Mouse (Mus musculus) forebrain, postnatal 0 days (tissue): ENCODE data around the gene Tmem217. TPM values are rescaled to one million over a fixed set of nuclear protein-coding genes. Genes with fewer than 3 reads are reported as not detected.

Experiments used
- ATAC-seq: fragments of 200-750 bp; cut with Nextera tagmentation; 2 replicates; pipeline ENCODE4 v1.8.0; 2017; ENCODE audit warnings: mild to moderate bottlenecking, moderate library complexity
- DNase-seq: peaks from one replicate; pipeline ENCODE4 v3.0.0-alpha.2; 2015
- H3K27ac ChIP-seq: fragments of 300-500 bp; sonication (generic); 2 replicates; pipeline ENCODE4 v1.5.1; 2014; ENCODE audit warnings: low read depth, mild to moderate bottlenecking, antibody characterized with exemption, low read length, moderate library complexity, mixed read lengths
- H3K27me3 ChIP-seq: fragments of 300-500 bp; sonication (generic); 2 replicates; pipeline ENCODE4 v1.6.1; 2014; ENCODE audit warnings: mild to moderate bottlenecking, low read length, mixed read lengths; ENCODE audit not compliant: insufficient read depth
- H3K36me3 ChIP-seq: fragments of 300-500 bp; sonication (generic); 2 replicates; pipeline ENCODE4 v1.6.1; 2014; ENCODE audit warnings: mild to moderate bottlenecking, moderate library complexity; ENCODE audit not compliant: insufficient read depth
- H3K4me1 ChIP-seq: fragments of 300-500 bp; sonication (generic); 2 replicates; pipeline ENCODE4 v1.6.1; 2014; ENCODE audit warnings: antibody characterized with exemption; ENCODE audit not compliant: insufficient read depth
- H3K4me2 ChIP-seq: fragments of 300-500 bp; sonication (generic); 2 replicates; pipeline ENCODE4 v1.6.1; 2014; ENCODE audit warnings: low read depth, mild to moderate bottlenecking, moderate library complexity
- H3K4me3 ChIP-seq: fragments of 300-500 bp; sonication (generic); 2 replicates; pipeline ENCODE4 v1.5.1; 2014; ENCODE audit warnings: low read depth, low read length, mixed read lengths
- H3K9ac ChIP-seq: fragments of 300-500 bp; sonication (generic); 2 replicates; pipeline ENCODE4 v1.6.1; 2014; ENCODE audit warnings: mild to moderate bottlenecking
- H3K9me3 ChIP-seq: fragments of 300-500 bp; sonication (generic); 2 replicates; pipeline ENCODE4 v1.6.1; 2016; ENCODE audit warnings: low read length
- CTCF ChIP-seq: sonication (generic); IDR thresholded peaks from 2 replicates; pipeline ENCODE4 v1.5.1; 2016; ENCODE audit warnings: antibody characterized with exemption, control low read depth, low read depth
- WGBS: fragments of 180-500 bp; shearing (Covaris S2); extraction: QIAGEN DNeasy Blood & Tissue Kit; methylation state at CpG from one replicate; pipeline ENCODE4 v1.1.7; 2014; 5-methylcytosine and 5-hydroxymethylcytosine counted together
- microRNA-seq, 2 experiments: library from miRNA; unstranded; fragments of <30 nt; microRNA quantifications; one replicate each; pipeline ENCODE4; 2016
- polyA plus RNA-seq: library from polyadenylated mRNA; unstranded; fragments of >200 nt; fragmentation: Nextera tagmentation; extraction: Ambion mirVana; gene quantifications from 2 replicates; pipeline ENCODE4 v1.2.1, GENCODE M21; 2015
- total RNA-seq: library from RNA; depleted of rRNA; stranded (reverse); fragments of >200 nt; gene quantifications from 2 replicates; pipeline ENCODE4 v1.2.3, GENCODE M21; 2014; rRNA removed

Gene Tmem217
- total and polyA plus RNA-seq, 2 experiments from 2014 or later, result 0.74 TPM; not detected in 1

GRCm38 (mm10) chr17:29477357-29477756 is 74.8 kb downstream of the Tmem217 start:
- no peak for ATAC-seq
- Histone ChIP-seq H3K4me1 (no peaks in the 10 kb centered on the region), H3K27me3 (no peaks in the 10 kb centered on the region), H3K9me3 (no peaks in the 10 kb centered on the region), H3K27ac (no peak overlapping the region), H3K9ac (no peak overlapping the region), H3K4me2 (no peak overlapping the region), H3K36me3 (no peaks in the 10 kb centered on the region), H3K4me3 (no peak overlapping the region)
- 90% methylated on average over 10 of the region's 10 CpGs for WGBS
- no peak for TF ChIP-seq CTCF
- DNase-seq, result no peak

GRCm38 (mm10) chr17:29476461-29476860 is 75.7 kb downstream of the Tmem217 start:
- Histone ChIP-seq H3K4me1 (no peaks in the 10 kb centered on the region), H3K27ac (no peak overlapping the region), H3K9ac (no peak overlapping the region), H3K4me3 (no peak overlapping the region), H3K9me3 (no peaks in the 10 kb centered on the region), H3K36me3 (no peaks in the 10 kb centered on the region), H3K4me2 (no peak overlapping the region), H3K27me3 (no peaks in the 10 kb centered on the region)
- WGBS, result 78% methylated on average over 4 of the region's 4 CpGs
- no peak for ATAC-seq
- DNase-seq, result no peak
- no peak for TF ChIP-seq CTCF

Small RNA genes lying within 50 kb of the gene (microRNA-seq; reads per million reads assigned to microRNA genes)
- gene Mir7667, result 0 to 0.39 reads per million in 2 experiments

Other genes starting within 250 kb of the Tmem217 start
- 3.5 and 5.7 TPM in 2 replicates for gene Pi16, start 234.7 kb downstream of the Tmem217 start, total RNA-seq
- 1.7 and 2.0 TPM in 2 replicates for gene Pi16, start 234.7 kb downstream of the Tmem217 start, polyA plus RNA-seq
- gene Mtch1, start 204.5 kb downstream of the Tmem217 start, total RNA-seq, result 556 and 595 TPM in 2 replicates
- 459 and 504 TPM in 2 replicates for gene Mtch1, start 204.5 kb downstream of the Tmem217 start, polyA plus RNA-seq
- gene Fgd2, start 191.5 kb downstream of the Tmem217 start, total RNA-seq, result 15.9 and 17.3 TPM in 2 replicates
- gene Fgd2, start 191.5 kb downstream of the Tmem217 start, polyA plus RNA-seq, result 9.2 and 14.1 TPM in 2 replicates
- 8.7 and 14.6 TPM in 2 replicates for gene Pim1, start 61.6 kb downstream of the Tmem217 start, total RNA-seq
- gene Pim1, start 61.6 kb downstream of the Tmem217 start, polyA plus RNA-seq, result 10.3 and 12.0 TPM in 2 replicates
- not detected in 2 replicates for gene Gm17657, start 2.7 kb downstream of the Tmem217 start, total RNA-seq
- not detected in 2 replicates for gene Gm17657, start 2.7 kb downstream of the Tmem217 start, polyA plus RNA-seq
- 35.5 and 38.8 TPM in 2 replicates for gene Tbc1d22b, start 2.6 kb downstream of the Tmem217 start, total RNA-seq
- 22.4 and 29.3 TPM in 2 replicates for gene Tbc1d22b, start 2.6 kb downstream of the Tmem217 start, polyA plus RNA-seq
- 49.0 and 50.3 TPM in 2 replicates for gene Rnf8, start 62.4 kb upstream of the Tmem217 start, total RNA-seq
- 60.2 and 68.8 TPM in 2 replicates for gene Rnf8, start 62.4 kb upstream of the Tmem217 start, polyA plus RNA-seq
- 6.2 and 7.0 TPM in 2 replicates for gene Gm28043, start 62.5 kb upstream of the Tmem217 start, total RNA-seq
- 1.3 and 2.3 TPM in 2 replicates for gene Gm28043, start 62.5 kb upstream of the Tmem217 start, polyA plus RNA-seq
- gene Cmtr1, start 108.2 kb upstream of the Tmem217 start, total RNA-seq, result 59.9 and 81.9 TPM in 2 replicates
- gene Cmtr1, start 108.2 kb upstream of the Tmem217 start, polyA plus RNA-seq, result 76.9 and 92.3 TPM in 2 replicates
- gene Ccdc167, start 164.7 kb upstream of the Tmem217 start, total RNA-seq, result 7.7 and 8.8 TPM in 2 replicates
- 7.4 and 7.7 TPM in 2 replicates for gene Ccdc167, start 164.7 kb upstream of the Tmem217 start, polyA plus RNA-seq